Mouse (Mus musculus): ENCODE measurements at regions not wholly inside any gene's neighbourhood (a gene's known extent, or its start where the extent isn't known, plus 50 kb on each side); places are given as distances from the start of the nearest gene placed in this dataset.
A peak's percentile ranks its signal among the peaks of the same experiment; 100 is the strongest.

GRCm38 (mm10) chr8:92132526-92132925 lies 224.9 kb upstream of the Irx5 start:
- DNase-seq (ENCODE audit: low spot score): no peak

GRCm38 (mm10) chr8:92130025-92130557 lies 227.3 kb upstream of the Irx5 start:
- DNase-seq (ENCODE audit: low spot score): no peak

GRCm38 (mm10) chr8:92129241-92130015 lies 228.0 kb upstream of the Irx5 start:
- peak; percentile 24 for DNase-seq (ENCODE audit: low spot score)

GRCm38 (mm10) chr8:92125631-92126030 lies 231.8 kb upstream of the Irx5 start:
- DNase-seq (ENCODE audit: low spot score): no peak

- no peak for DNase-seq (ENCODE audit: low spot score)
Measured at GRCm38 (mm10) chr8:92121296-92121695, 236.1 kb upstream of the Irx5 start.

- DNase-seq (ENCODE audit: low spot score): no peak
Measured at GRCm38 (mm10) chr8:92115479-92116267, 241.8 kb upstream of the Irx5 start.

- no peak for DNase-seq (ENCODE audit: low spot score)
Measured at GRCm38 (mm10) chr8:92114311-92115275, 242.8 kb upstream of the Irx5 start.

- DNase-seq (ENCODE audit: low spot score): no peak
Measured at GRCm38 (mm10) chr8:92113901-92114300, 243.5 kb upstream of the Irx5 start.

- DNase-seq (ENCODE audit: low spot score): no peak
Measured at GRCm38 (mm10) chr8:92113386-92113785, 244.0 kb upstream of the Irx5 start.

- DNase-seq (ENCODE audit: low spot score): no peak
Measured at GRCm38 (mm10) chr8:92104561-92104960, 252.9 kb upstream of the Irx5 start.

GRCm38 (mm10) chr8:92102521-92102920 lies 254.9 kb upstream of the Irx5 start:
- no peak for DNase-seq (ENCODE audit: low spot score)

- no peak for DNase-seq (ENCODE audit: low spot score)
Measured at GRCm38 (mm10) chr8:92095276-92095675, 262.1 kb upstream of the Irx5 start.

GRCm38 (mm10) chr8:92084124-92084523 lies 273.3 kb upstream of the Irx5 start:
- DNase-seq (ENCODE audit: low spot score): no peak

GRCm38 (mm10) chr8:92081900-92082299 lies 275.5 kb upstream of the Irx5 start:
- DNase-seq (ENCODE audit: low spot score): no peak

- no peak for DNase-seq (ENCODE audit: low spot score)
Measured at GRCm38 (mm10) chr8:92080852-92081251, 276.6 kb upstream of the Irx5 start.

- DNase-seq (ENCODE audit: low spot score): no peak
Measured at GRCm38 (mm10) chr8:92077611-92078010, 275.7 kb upstream of the Irx3 start.

GRCm38 (mm10) chr8:92072254-92072615 lies 270.4 kb upstream of the Irx3 start:
- DNase-seq (ENCODE audit: low spot score): no peak

GRCm38 (mm10) chr8:92071305-92072253 lies 269.7 kb upstream of the Irx3 start:
- no peak for DNase-seq (ENCODE audit: low spot score)

GRCm38 (mm10) chr8:92070704-92071103 lies 268.8 kb upstream of the Irx3 start:
- DNase-seq (ENCODE audit: low spot score): no peak

- no peak for DNase-seq (ENCODE audit: low spot score)
Measured at GRCm38 (mm10) chr8:92066435-92066834, 264.6 kb upstream of the Irx3 start.
